Mouse (Mus musculus): Measurements from ENCODE around the gene Speer3.
"Not testable (repeated sequence)": the region's sequence is repeated elsewhere in the genome, so short reads cannot be mapped to it uniquely, and the experiment has no call there.

Gene Speer3

GRCm38 (mm10) chr5:13791319-13791718, at the start of gene Speer3:
Gene Speer3 (plus strand): TSS chr5:13791619.
- DNase-seq (ENCODE audit: low spot score in 2 of 2): no peak

GRCm38 (mm10) chr5:13810496-13810895, 19.1 kb downstream of the Speer3 start:
- not testable (repeated sequence) for DNase-seq (ENCODE audit: low spot score in 2 of 2)

DNA sequence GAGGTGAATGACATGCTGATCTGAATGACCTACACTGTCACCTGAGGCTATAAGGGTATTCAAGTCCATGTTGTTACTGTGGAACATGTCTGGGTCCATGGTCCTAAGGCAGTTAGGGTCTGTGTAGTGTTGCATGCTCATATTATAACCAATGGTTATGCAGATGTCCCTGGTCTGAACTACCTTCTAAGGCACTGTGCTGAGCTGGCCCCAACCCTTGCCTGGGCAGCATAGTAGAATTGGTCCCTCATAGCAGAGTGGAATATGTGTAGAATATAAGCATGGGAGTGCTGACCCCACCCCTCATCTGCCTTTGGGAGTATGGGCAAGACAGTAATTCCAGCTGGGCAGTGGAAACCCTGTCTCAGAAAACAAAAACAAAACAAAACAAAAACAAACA, 33.7 kb downstream of the Speer3 start:
- no peak for DNase-seq (ENCODE audit: low spot score in 2 of 2)

- no peak for DNase-seq (ENCODE audit: low spot score in 2 of 2)
Measured at GRCm38 (mm10) chr5:13826708-13827107, 35.3 kb downstream of the Speer3 start.

GRCm38 (mm10) chr5:13844317-13844716, 52.9 kb downstream of the Speer3 start:
- DNase-seq (ENCODE audit: low spot score in 2 of 2): no peak
